Mouse (Mus musculus) embryonic stem cell, embryonic (primary cell): ENCODE data around the gene Ifi27.
"Not testable (repeated sequence)": the region's sequence is repeated elsewhere in the genome, so short reads cannot be mapped to it uniquely, and the experiment has no call there.

Experiments used
- CTCF ChIA-PET, 4 experiments: fragments of 300-600 bp in 2 of 4; fragments of 350-600 bp in 2 of 4; sonication (Branson Sonifier 250); formaldehyde crosslinking; loops; one replicate each; lab custom pipeline; 2022; ENCODE audit warnings: inconsistent platforms in 2 of 4; lab: Charles Lee
- POLR2A ChIA-PET, 4 experiments: fragments of 300-600 bp in 2 of 4; fragments of 350-600 bp in 2 of 4; sonication (Branson Sonifier 250); formaldehyde crosslinking; loops; one replicate each; lab custom pipeline; 2022; ENCODE audit warnings: antibody characterized with exemption in 4 of 4, inconsistent platforms in 1 of 4; lab: Charles Lee

Gene Ifi27

GRCm38 (mm10) chr12:103433430-103433829 is 581 bp upstream of the Ifi27 start:
- ChIA-PET POLR2A (no interaction called here), CTCF (interaction anchor here in 2 of 4 experiments (0.6 to 0.8 kb wide), 2 partner anchors 61 to 290 kb away, joined by 3 to 4 read pairs; no protein-coding TSS in a partner anchor)

GRCm38 (mm10) chr12:103434861-103435260 is 850 bp downstream of the Ifi27 start:
- CTCF ChIA-PET = interaction anchor here in 3 of 4 experiments (0.5 to 0.8 kb wide), 3 partner anchors 9 to 548 kb away, joined by 3 to 5 read pairs (median 4); partner anchors contain the start of gene Ddx24 (in 1 of the 3)
- POLR2A ChIA-PET = interaction anchor here in 2 of 4 experiments (0.6 to 1.2 kb wide), 3 partner anchors 9 to 29 kb away, joined by 3 to 4 read pairs (median 3); partner anchors contain the start of gene Ddx24 (in 1 of the 2)

- ChIA-PET POLR2A (interaction anchor here in 2 of 4 experiments (0.6 to 1.9 kb wide), 3 partner anchors 12 to 241 kb away, joined by 3 to 13 read pairs (median 4); partner anchors contain the start of gene Ddx24 (in 1 of the 2)), CTCF (interaction anchor here in 1 of 4 experiments (1.0 kb wide), 1 partner anchor 12 kb away, joined by 6 read pairs; the partner anchor contains the start of gene Ddx24)
Measured at GRCm38 (mm10) chr12:103437601-103438000, 3.6 kb downstream of the Ifi27 start.

GRCm38 (mm10) chr12:103443524-103443923 is 9.5 kb downstream of the Ifi27 start, which contains the start of gene Ifi27l2a:
Gene Ifi27l2a, minus strand, starts transcription at chr12:103443680.
- POLR2A ChIA-PET = interaction anchor here in 2 of 4 experiments (1.0 to 2.6 kb wide), 2 partner anchors 18 to 34 kb away, joined by 3 to 6 read pairs; partner anchors contain the start of gene Ddx24 (in 1 of the 2)

GRCm38 (mm10) chr12:103444261-103444660 is 10.2 kb downstream of the Ifi27 start:
- ChIA-PET POLR2A (interaction anchor here in 3 of 4 experiments (0.6 to 2.6 kb wide), 5 partner anchors 18 to 371 kb away, joined by 3 to 6 read pairs (median 3); partner anchors contain the start of gene Ddx24 (in 1 of the 3)), CTCF (interaction anchor here in 3 of 4 experiments (0.6 to 1.8 kb wide), 5 partner anchors 10 to 169 kb away, joined by 3 to 9 read pairs (median 5); partner anchors contain the start of genes Ddx24 (in 3 of the 3) and Ifi27 (in 1 of the 3))

More at GRCm38 (mm10) chr12:103443524-103443923, 9.5 kb downstream of the Ifi27 start, which contains the start of gene Ifi27l2a:
- CTCF ChIA-PET = interaction anchor here in 3 of 4 experiments (0.7 to 1.8 kb wide), 4 partner anchors 9 to 30 kb away, joined by 3 to 9 read pairs (median 5); partner anchors contain the start of genes Ddx24 (in 2 of the 3) and Ifi27 (in 1 of the 3)

- ChIA-PET POLR2A (interaction anchor here in 1 of 4 experiments (2.6 kb wide), 1 partner anchor 19 kb away, joined by 6 read pairs; the partner anchor contains the start of gene Ddx24), CTCF (interaction anchor here in 3 of 4 experiments (0.5 to 1.8 kb wide), 3 partner anchors 19 to 301 kb away, joined by 5 to 9 read pairs (median 8); partner anchors contain the start of gene Ddx24 (in 2 of the 3))
Measured at GRCm38 (mm10) chr12:103445060-103445459, 11.0 kb downstream of the Ifi27 start.

- CTCF ChIA-PET = no interaction called here
- POLR2A ChIA-PET = interaction anchor here in 1 of 4 experiments (0.7 kb wide), 1 partner anchor 21 kb away, joined by 4 read pairs; no protein-coding TSS in a partner anchor
Measured at GRCm38 (mm10) chr12:103453361-103453760, 19.4 kb downstream of the Ifi27 start.

GRCm38 (mm10) chr12:103456727-103457126 is 22.7 kb downstream of the Ifi27 start:
- CTCF ChIA-PET, POLR2A ChIA-PET: not testable (repeated sequence)

GRCm38 (mm10) chr12:103457140-103457539 is 23.1 kb downstream of the Ifi27 start, which contains the start of gene Ifi27l2b:
Gene Ifi27l2b, minus strand, starts transcription at chr12:103457223.
- POLR2A ChIA-PET = no interaction called here

GRCm38 (mm10) chr12:103474481-103474880 is 40.5 kb downstream of the Ifi27 start:
- POLR2A ChIA-PET = no interaction called here
- CTCF ChIA-PET = no interaction called here

More at GRCm38 (mm10) chr12:103457140-103457539, 23.1 kb downstream of the Ifi27 start, which contains the start of gene Ifi27l2b:
- CTCF ChIA-PET = no interaction called here

GRCm38 (mm10) chr12:103476779-103477389 is 42.9 kb downstream of the Ifi27 start:
- ChIA-PET CTCF (no interaction called here), POLR2A (interaction anchor here in 1 of 4 experiments (1.3 kb wide), 1 partner anchor 34 kb away, joined by 3 read pairs; the partner anchor contains the start of gene Ifi27l2a)

- POLR2A ChIA-PET = interaction anchor here in 1 of 4 experiments (1.3 kb wide), 1 partner anchor 34 kb away, joined by 3 read pairs; the partner anchor contains the start of gene Ifi27l2a
Measured at GRCm38 (mm10) chr12:103477461-103478015, 43.5 kb downstream of the Ifi27 start.

GRCm38 (mm10) chr12:103481671-103482070 is 47.7 kb downstream of the Ifi27 start:
- ChIA-PET POLR2A (no interaction called here), CTCF (no interaction called here)

More at GRCm38 (mm10) chr12:103477461-103478015, 43.5 kb downstream of the Ifi27 start:
- CTCF ChIA-PET = interaction anchor here in 1 of 4 experiments (0.5 kb wide), 1 partner anchor 115 kb away, joined by 3 read pairs; no protein-coding TSS in a partner anchor

- POLR2A ChIA-PET = no interaction called here
- CTCF ChIA-PET = interaction anchor here in 1 of 4 experiments (0.9 kb wide), 1 partner anchor 57 kb away, joined by 3 read pairs; the partner anchor contains the start of gene Ddx24
Measured at GRCm38 (mm10) chr12:103482781-103483180, 48.8 kb downstream of the Ifi27 start.

- CTCF ChIA-PET = interaction anchor here in 1 of 4 experiments (1.4 kb wide), 1 partner anchor 59 kb away, joined by 4 read pairs; the partner anchor contains the start of gene Ddx24
- POLR2A ChIA-PET = interaction anchor here in 2 of 4 experiments (0.6 to 1.8 kb wide), 2 partner anchors 58 to 59 kb away, joined by 4 to 5 read pairs; partner anchors contain the start of gene Ddx24 (in 2 of the 2)
Measured at GRCm38 (mm10) chr12:103484200-103484972, 50.4 kb downstream of the Ifi27 start.

- POLR2A ChIA-PET = no interaction called here
- CTCF ChIA-PET = interaction anchor here in 2 of 4 experiments (0.9 to 1.2 kb wide), 2 partner anchors 9 to 119 kb away, joined by 3 read pairs; no protein-coding TSS in a partner anchor
Measured at GRCm38 (mm10) chr12:103486726-103487125, 52.7 kb downstream of the Ifi27 start.

GRCm38 (mm10) chr12:103487276-103487675 is 53.3 kb downstream of the Ifi27 start:
- POLR2A ChIA-PET = interaction anchor here in 1 of 4 experiments (0.6 kb wide), 1 partner anchor 43 kb away, joined by 3 read pairs; no protein-coding TSS in a partner anchor
- CTCF ChIA-PET = interaction anchor here in 1 of 4 experiments (1.2 kb wide), 1 partner anchor 119 kb away, joined by 3 read pairs; no protein-coding TSS in a partner anchor
